Mouse (Mus musculus): ENCODE measurements around the gene Wdhd1. TPM values are rescaled to one million over a fixed set of nuclear protein-coding genes. Genes with fewer than 3 reads are reported as not detected.

The Wdhd1 gene
- polyA plus RNA-seq, 2 experiments, result 33.8 to 34.9 TPM

DNA sequence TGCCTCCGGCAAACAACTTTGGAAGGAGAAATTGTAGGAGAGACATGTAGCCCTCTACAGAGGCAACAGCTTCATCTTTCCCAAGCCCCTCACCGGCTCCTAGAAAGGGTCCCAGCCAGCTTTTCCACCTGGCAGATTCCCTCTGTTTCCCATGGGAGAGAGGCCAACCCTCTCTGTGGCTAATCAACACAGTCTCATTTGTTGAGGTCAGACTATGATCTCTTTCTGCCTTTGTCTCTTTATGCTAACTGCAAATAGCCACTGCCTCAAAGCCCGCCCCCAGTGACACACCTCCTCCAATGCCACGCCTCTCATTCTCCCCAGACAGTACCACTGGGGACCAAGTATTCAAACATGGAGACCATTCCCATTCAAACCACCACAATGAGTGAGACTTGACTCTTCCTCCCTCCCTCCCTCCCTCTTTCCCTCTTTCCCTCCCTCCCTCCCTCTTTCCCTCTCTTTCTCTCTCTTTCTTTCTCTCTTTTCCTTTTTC lies 66.9 kb downstream of the Wdhd1 start:
- Histone ChIP-seq H3K9me3 (ENCODE audit: control insufficient read depth, low read length) (no peaks in the 10 kb centered on the region), H3K27ac (no peak overlapping the region), H3K4me3 (ENCODE audit: insufficient read depth in 1 of 2, low read depth in 2 of 2, low read length in 2 of 2) (no peak overlapping the region), H3K36me3 (replicated peaks; ENCODE audit: control insufficient read depth, insufficient read depth, low read depth) (no peaks in the 10 kb centered on the region), H3K4me2 (ENCODE audit: low read depth) (no peak overlapping the region), H3K4me1 (replicated peaks; ENCODE audit: control insufficient read depth in 2 of 2, insufficient read depth in 2 of 2, low read length in 1 of 2) (peaks cover 0 to 4% of the 10 kb centered on the region in 2 experiments; a peak in 1 of 4 replicates), H3K27me3 (ENCODE audit: control insufficient read depth, insufficient read depth, low read length) (no peaks in the 10 kb centered on the region; the same call in 1 of the 2 replicates), H3K9ac (replicated peaks) (no peak overlapping the region)
- TF ChIP-seq CTCF (IDR thresholded peaks at IDR 0.05; ENCODE audit: low read depth), result no peak
- TF ChIP-seq EP300 (IDR thresholded peaks at IDR 0.05; ENCODE audit: low read depth), result no peak
- 66% methylated on average over 4 of the region's 4 CpGs for WGBS (ENCODE audit: insufficient replicate concordance)
- DNase-seq (ENCODE audit: low read depth in 3 of 3, low spot score in 3 of 3) (no peak), ATAC-seq (ENCODE audit: insufficient read depth) (no peak)

- TF ChIP-seq CTCF (IDR thresholded peaks at IDR 0.05; ENCODE audit: low read depth) (0 out of 2 replicates have a peak, but pooled peaks have one; percentile 4), EP300 (IDR thresholded peaks at IDR 0.05; ENCODE audit: low read depth) (no peak)
- Histone ChIP-seq H3K4me3 (ENCODE audit: insufficient read depth in 1 of 2, low read depth in 2 of 2, low read length in 2 of 2) (no peak overlapping the region), H3K9ac (replicated peaks) (no peak overlapping the region), H3K4me1 (replicated peaks; ENCODE audit: control insufficient read depth in 2 of 2, insufficient read depth in 2 of 2, low read length in 1 of 2) (peaks cover 0 to 5% of the 10 kb centered on the region in 2 experiments; a peak in 1 of 4 replicates), H3K27ac (no peak overlapping the region), H3K36me3 (replicated peaks; ENCODE audit: control insufficient read depth, insufficient read depth, low read depth) (no peaks in the 10 kb centered on the region), H3K27me3 (ENCODE audit: control insufficient read depth, insufficient read depth, low read length) (no peaks in the 10 kb centered on the region), H3K9me3 (ENCODE audit: control insufficient read depth, low read length) (no peaks in the 10 kb centered on the region), H3K4me2 (ENCODE audit: low read depth) (no peak overlapping the region)
- ATAC-seq (ENCODE audit: insufficient read depth), result no peak
- WGBS (ENCODE audit: insufficient replicate concordance), result 72% methylated on average over 12 of the region's 12 CpGs
- DNase-seq (ENCODE audit: low read depth in 3 of 3, low spot score in 3 of 3), result no peak
Measured at GRCm38 (mm10) chr14:47208564-47209493, 67.8 kb downstream of the Wdhd1 start.

- DNase-seq (ENCODE audit: low read depth in 3 of 3, low spot score in 3 of 3) (no peak), ATAC-seq (ENCODE audit: insufficient read depth) (no peak)
- no peak overlapping the region for H3K9ac ChIP-seq (replicated peaks)
- no peak overlapping the region for H3K4me3 ChIP-seq (ENCODE audit: insufficient read depth in 1 of 2, low read depth in 2 of 2, low read length in 2 of 2)
- no peak overlapping the region for H3K4me2 ChIP-seq (ENCODE audit: low read depth)
- no peaks in the 10 kb centered on the region for H3K36me3 ChIP-seq (replicated peaks; ENCODE audit: control insufficient read depth, insufficient read depth, low read depth)
- H3K27ac ChIP-seq, result no peak overlapping the region
- TF ChIP-seq EP300 (IDR thresholded peaks at IDR 0.05; ENCODE audit: low read depth) (no peak), CTCF (IDR thresholded peaks at IDR 0.05; ENCODE audit: low read depth) (no peak)
- H3K27me3 ChIP-seq (ENCODE audit: control insufficient read depth, insufficient read depth, low read length), result no peaks in the 10 kb centered on the region
- WGBS (ENCODE audit: insufficient replicate concordance), result 69% methylated on average over 3 of the region's 3 CpGs
- H3K4me1 ChIP-seq (replicated peaks; ENCODE audit: control insufficient read depth in 2 of 2, insufficient read depth in 2 of 2, low read length in 1 of 2), result peaks cover 0 to 8% of the 10 kb centered on the region in 2 experiments; a peak in 2 of 4 replicates
- H3K9me3 ChIP-seq (ENCODE audit: control insufficient read depth, low read length), result no peaks in the 10 kb centered on the region
Measured at GRCm38 (mm10) chr14:47206601-47207000, 70.1 kb downstream of the Wdhd1 start.

DNA sequence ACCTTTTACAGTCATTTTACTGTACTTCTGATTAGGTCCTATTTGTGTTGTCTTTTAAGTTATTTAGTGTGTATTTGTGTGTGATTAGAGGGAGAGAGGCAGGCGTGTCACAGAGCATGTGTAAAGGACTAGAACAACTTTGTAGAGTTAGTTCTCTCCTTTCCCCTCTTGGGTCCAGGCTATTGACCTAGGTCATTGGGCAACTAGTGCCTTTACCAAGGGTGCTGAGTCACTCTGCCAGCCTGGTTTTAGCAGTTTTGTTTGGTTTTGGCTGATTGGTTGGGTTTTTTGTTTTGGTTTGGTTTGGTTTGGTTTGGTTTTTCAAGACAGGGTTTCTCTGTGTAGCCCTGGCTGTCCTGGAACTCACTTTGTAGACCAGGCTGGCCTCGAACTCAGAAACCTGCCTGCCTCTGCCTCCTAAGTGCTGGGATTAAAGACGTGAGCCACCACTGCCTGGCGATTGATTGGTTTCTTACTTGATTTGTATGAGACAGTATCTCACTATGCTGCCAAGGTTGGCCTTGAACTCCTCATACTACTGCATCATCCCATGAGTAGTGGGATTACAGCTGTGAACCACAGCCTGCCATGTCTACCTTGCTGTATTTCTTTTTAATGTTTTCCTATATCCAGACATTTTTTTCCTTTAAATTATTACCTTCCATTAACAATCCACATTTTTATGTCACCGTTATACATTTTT lies 71.2 kb downstream of the Wdhd1 start:
- no peaks in the 10 kb centered on the region for H3K36me3 ChIP-seq (replicated peaks; ENCODE audit: control insufficient read depth, insufficient read depth, low read depth)
- H3K9ac ChIP-seq (replicated peaks), result no peak overlapping the region
- no peak for TF ChIP-seq EP300 (IDR thresholded peaks at IDR 0.05; ENCODE audit: low read depth)
- no peak for TF ChIP-seq CTCF (IDR thresholded peaks at IDR 0.05; ENCODE audit: low read depth)
- peaks cover 0 to 9% of the 10 kb centered on the region in 2 experiments; a peak in 2 of 4 replicates for H3K4me1 ChIP-seq (replicated peaks; ENCODE audit: control insufficient read depth in 2 of 2, insufficient read depth in 2 of 2, low read length in 1 of 2)
- H3K4me2 ChIP-seq (ENCODE audit: low read depth), result no peak overlapping the region
- H3K9me3 ChIP-seq (ENCODE audit: control insufficient read depth, low read length), result no peaks in the 10 kb centered on the region
- DNase-seq (ENCODE audit: low read depth in 3 of 3, low spot score in 3 of 3) (no peak), ATAC-seq (ENCODE audit: insufficient read depth) (no peak)
- H3K4me3 ChIP-seq (ENCODE audit: insufficient read depth in 1 of 2, low read depth in 2 of 2, low read length in 2 of 2), result no peak overlapping the region
- no peak overlapping the region for H3K27ac ChIP-seq
- WGBS (ENCODE audit: insufficient replicate concordance), result 66% methylated on average over 5 of the region's 5 CpGs
- no peaks in the 10 kb centered on the region for H3K27me3 ChIP-seq (ENCODE audit: control insufficient read depth, insufficient read depth, low read length)

DNA sequence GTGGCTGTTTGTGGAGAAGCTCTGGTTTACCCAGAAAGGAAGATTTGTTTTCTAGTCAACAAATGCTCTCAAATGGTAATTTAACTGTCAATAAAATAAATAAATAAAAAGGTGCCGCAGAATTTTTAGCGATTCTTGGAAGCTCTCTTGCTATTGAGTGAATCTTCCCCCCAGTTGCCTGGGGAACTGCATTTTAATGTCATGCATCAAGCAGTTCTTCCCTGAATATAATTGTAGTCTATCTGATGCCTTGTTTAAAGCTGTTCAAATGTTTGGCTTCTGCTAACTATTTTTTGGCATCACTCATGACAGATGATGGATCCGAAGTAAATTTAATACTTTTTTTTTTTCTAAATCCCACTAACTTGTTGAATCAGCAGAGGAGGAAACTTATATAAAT lies 79.3 kb downstream of the Wdhd1 start:
- H3K27ac ChIP-seq, result no peak overlapping the region
- peaks cover 0 to 4% of the 10 kb centered on the region in 2 experiments; a peak in 1 of 4 replicates for H3K4me1 ChIP-seq (replicated peaks; ENCODE audit: control insufficient read depth in 2 of 2, insufficient read depth in 2 of 2, low read length in 1 of 2)
- DNase-seq (ENCODE audit: low read depth in 3 of 3, low spot score in 3 of 3), result no peak
- WGBS (ENCODE audit: insufficient replicate concordance), result 78% methylated on average over 3 of the region's 3 CpGs
- H3K27me3 ChIP-seq (ENCODE audit: control insufficient read depth, insufficient read depth, low read length), result no peaks in the 10 kb centered on the region
- H3K4me3 ChIP-seq (ENCODE audit: insufficient read depth in 1 of 2, low read depth in 2 of 2, low read length in 2 of 2), result no peak overlapping the region
- H3K4me2 ChIP-seq (ENCODE audit: low read depth), result no peak overlapping the region
- H3K9ac ChIP-seq (replicated peaks), result no peak overlapping the region
- H3K36me3 ChIP-seq (replicated peaks; ENCODE audit: control insufficient read depth, insufficient read depth, low read depth), result no peaks in the 10 kb centered on the region
- ATAC-seq (ENCODE audit: insufficient read depth), result no peak
- H3K9me3 ChIP-seq (ENCODE audit: control insufficient read depth, low read length), result no peaks in the 10 kb centered on the region
- TF ChIP-seq EP300 (IDR thresholded peaks at IDR 0.05; ENCODE audit: low read depth) (no peak), CTCF (IDR thresholded peaks at IDR 0.05; ENCODE audit: low read depth) (no peak)

Measured in liver, embryonic 14.5 days (tissue).